Mouse (Mus musculus): ENCODE measurements around the gene Maats1. TPM values are rescaled to one million over a fixed set of nuclear protein-coding genes. Genes with fewer than 3 reads are reported as not detected.

Gene Maats1
- 0.51 and 1.0 TPM in 2 replicates for polyA plus RNA-seq (2014; fragmentation: Nextera tagmentation; extraction: Ambion mirVana)

DNA sequence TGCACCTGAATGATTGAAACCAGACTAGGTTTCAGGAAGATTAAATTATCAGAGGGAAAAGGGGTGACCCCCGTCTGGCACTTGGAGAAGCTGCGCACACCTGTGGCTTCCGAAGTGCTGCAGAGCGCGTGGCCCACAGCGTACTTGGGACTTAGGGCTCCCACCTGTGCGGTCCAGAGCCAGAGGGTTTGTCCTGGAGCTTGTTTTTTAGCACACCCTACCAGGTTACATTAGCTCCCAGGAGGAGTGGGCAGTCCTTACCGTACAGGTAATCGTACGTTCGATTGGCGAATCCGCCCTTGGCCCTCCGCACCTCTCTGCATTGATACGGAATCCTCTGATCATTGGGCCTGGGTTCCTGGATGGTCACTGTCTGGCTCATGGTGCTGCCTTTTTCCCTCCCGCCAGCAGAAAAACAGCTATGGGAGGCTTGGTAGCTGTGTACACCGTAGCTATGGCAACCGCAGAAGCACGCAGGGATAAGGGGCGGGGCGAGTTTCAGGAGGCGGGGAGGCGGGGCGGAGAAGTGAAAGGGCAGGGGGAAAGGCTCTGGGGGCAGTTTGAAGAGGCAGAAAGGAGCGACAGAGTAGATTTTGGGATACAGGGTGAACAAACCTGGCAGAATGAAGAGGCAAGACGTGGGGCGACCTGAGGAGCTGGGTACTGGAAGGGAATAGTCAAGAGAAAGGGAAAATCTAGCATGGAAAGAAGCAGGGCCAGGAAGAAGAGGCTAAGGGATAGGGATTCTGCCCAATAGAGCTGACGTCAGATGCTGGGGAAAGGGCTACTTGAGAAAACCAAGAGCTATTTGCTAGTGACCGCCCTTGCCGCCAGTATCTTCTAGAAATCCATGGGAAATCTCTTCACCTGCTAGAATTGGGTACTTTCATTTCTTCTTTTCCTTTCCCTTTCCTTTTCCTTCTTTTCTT is at the start of gene Maats1:
TSS of gene Maats1 (minus strand) at position 748 of the 929 bp plus-strand sequence.
- Histone ChIP-seq H3K4me1 (ENCODE audit: control insufficient read depth, insufficient read depth, low read length) (0 out of 2 replicates have a peak, but pooled peaks cover 4% of the 10 kb centered on the region), H3K36me3 (ENCODE audit: control insufficient read depth, insufficient read depth, low read length) (no peaks in the 10 kb centered on the region), H3K4me2 (ENCODE audit: low read length) (peak within 1 kb of the TSS; percentile 75), H3K27me3 (ENCODE audit: control insufficient read depth, insufficient read depth, low read length) (no peaks in the 10 kb centered on the region), H3K9me3 (ENCODE audit: control insufficient read depth, low read length) (no peaks in the 10 kb centered on the region), H3K4me3 (replicated peaks; ENCODE audit: low read depth, low read length) (peak within 1 kb of the TSS; percentile 38), H3K27ac (replicated peaks; ENCODE audit: low read depth, low read length) (no peak within 1 kb of the TSS), H3K9ac (replicated peaks; ENCODE audit: low read length) (peak within 1 kb of the TSS; percentile 55)
- DNase-seq (peak; percentile 90), ATAC-seq (ENCODE audit: low FRiP score, low TSS enrichment) (peak; percentile 89)
- WGBS = 7% methylated on average over 30 of the region's 30 CpGs

DNA sequence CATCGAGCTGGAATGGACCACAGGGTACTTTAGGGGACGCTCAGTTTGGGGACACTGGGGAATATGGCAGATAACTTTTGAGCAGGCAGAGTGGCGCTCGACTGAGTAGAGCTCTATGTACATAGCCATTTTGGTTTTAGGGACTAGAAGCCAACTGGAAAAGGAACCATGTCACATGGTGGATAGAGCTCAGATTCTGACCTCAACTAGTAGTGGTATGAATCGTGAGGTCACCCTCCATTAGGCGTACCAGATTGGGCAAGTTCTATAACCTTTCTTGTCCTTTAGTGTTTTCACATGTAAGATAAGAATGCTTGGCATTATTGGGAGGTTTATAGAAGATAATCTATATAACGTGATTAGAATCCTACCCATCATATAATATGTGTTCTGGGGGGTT is 48.4 kb upstream of the Maats1 start:
- Histone ChIP-seq H3K4me2 (ENCODE audit: low read length) (no peak overlapping the region), H3K36me3 (ENCODE audit: control insufficient read depth, insufficient read depth, low read length) (no peaks in the 10 kb centered on the region), H3K4me3 (replicated peaks; ENCODE audit: low read depth, low read length) (no peak overlapping the region), H3K4me1 (ENCODE audit: control insufficient read depth, insufficient read depth, low read length) (no peaks in the 10 kb centered on the region), H3K9me3 (ENCODE audit: control insufficient read depth, low read length) (no peaks in the 10 kb centered on the region), H3K9ac (replicated peaks; ENCODE audit: low read length) (no peak overlapping the region), H3K27ac (replicated peaks; ENCODE audit: low read depth, low read length) (no peak overlapping the region), H3K27me3 (ENCODE audit: control insufficient read depth, insufficient read depth, low read length) (no peaks in the 10 kb centered on the region)
- ATAC-seq (ENCODE audit: low FRiP score, low TSS enrichment) (no peak), DNase-seq (no peak)
- 88% methylated on average over 7 of the region's 7 CpGs for WGBS

DNA sequence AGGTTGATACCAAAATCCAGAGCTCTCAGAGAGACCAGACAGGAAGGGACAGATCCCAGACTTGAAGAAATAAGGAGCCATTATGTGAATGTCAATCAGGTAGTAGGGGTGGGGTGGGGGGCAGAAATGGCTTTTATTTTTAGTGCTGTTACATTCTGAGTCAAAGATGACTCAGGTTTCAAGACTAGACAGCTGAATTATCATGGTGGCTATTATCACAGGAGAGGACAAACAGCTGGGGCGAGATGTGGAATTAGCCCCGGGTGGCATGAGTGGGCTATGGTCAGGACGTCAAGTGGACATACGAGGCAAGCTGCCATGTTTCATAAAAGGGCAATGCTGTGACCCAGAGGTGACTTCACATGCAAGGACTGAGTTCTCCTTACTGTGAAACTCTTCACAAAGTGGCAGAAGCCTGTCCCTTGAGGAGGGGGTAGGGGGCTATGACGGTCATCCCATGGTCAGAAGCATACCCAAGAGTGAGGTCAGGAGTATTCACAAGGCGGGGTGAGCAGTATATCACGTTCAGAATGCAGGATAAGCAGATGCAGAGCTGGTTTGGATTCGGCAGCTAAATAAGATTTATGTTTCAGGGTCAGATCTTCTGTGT is 47.4 kb upstream of the Maats1 start:
- Histone ChIP-seq H3K9ac (replicated peaks; ENCODE audit: low read length) (no peak overlapping the region), H3K27me3 (ENCODE audit: control insufficient read depth, insufficient read depth, low read length) (no peaks in the 10 kb centered on the region), H3K27ac (replicated peaks; ENCODE audit: low read depth, low read length) (no peak overlapping the region), H3K36me3 (ENCODE audit: control insufficient read depth, insufficient read depth, low read length) (no peaks in the 10 kb centered on the region), H3K4me2 (ENCODE audit: low read length) (no peak overlapping the region), H3K4me1 (ENCODE audit: control insufficient read depth, insufficient read depth, low read length) (no peaks in the 10 kb centered on the region), H3K9me3 (ENCODE audit: control insufficient read depth, low read length) (no peaks in the 10 kb centered on the region), H3K4me3 (replicated peaks; ENCODE audit: low read depth, low read length) (no peak overlapping the region)
- ATAC-seq (ENCODE audit: low FRiP score, low TSS enrichment) (no peak), DNase-seq (no peak)
- WGBS = 83% methylated on average over 8 of the region's 8 CpGs

DNA sequence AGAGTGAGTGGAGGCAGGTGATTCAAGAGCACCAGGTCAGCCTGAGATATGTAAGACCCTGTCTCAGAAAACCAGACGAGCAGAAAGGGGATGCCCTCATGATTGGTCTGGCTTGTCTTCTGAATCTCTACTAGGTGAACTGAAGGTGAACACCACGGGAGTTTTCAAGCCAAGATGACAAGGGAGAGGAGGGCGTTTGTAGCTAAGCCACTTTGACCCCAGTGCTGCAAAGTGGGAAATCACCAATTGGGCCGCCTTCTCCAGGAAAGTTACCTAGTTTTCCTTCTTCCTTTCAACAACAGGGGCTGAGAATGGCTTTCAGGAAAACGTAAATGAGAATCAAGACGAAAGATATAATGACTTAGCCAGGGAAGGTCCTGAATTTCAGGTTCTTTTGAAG is 46.8 kb upstream of the Maats1 start:
- H3K27me3 ChIP-seq (ENCODE audit: control insufficient read depth, insufficient read depth, low read length) = no peaks in the 10 kb centered on the region
- WGBS = 79% methylated on average over 6 of the region's 6 CpGs

DNA sequence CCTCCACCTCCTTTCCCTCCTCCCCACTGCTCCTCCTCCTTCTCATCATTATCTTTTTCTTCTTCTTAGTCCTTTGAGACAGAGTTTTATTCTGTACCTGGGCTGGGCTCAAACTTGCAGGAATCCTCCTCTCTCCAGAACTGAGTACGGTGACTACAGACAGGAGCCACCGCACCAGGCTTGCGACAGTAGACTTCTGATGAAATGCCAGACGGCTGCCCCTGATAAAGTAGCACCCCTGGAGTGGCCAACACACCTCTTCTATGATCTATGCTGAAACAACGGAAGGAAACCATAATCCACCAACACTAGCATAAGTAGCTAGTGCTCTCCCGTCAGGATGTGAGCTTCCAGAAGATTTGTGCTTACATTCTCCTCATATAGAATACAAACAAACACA is 45.4 kb upstream of the Maats1 start:
- Histone ChIP-seq H3K27me3 (ENCODE audit: control insufficient read depth, insufficient read depth, low read length) (no peaks in the 10 kb centered on the region), H3K9ac (replicated peaks; ENCODE audit: low read length) (no peak overlapping the region), H3K4me3 (replicated peaks; ENCODE audit: low read depth, low read length) (no peak overlapping the region), H3K36me3 (ENCODE audit: control insufficient read depth, insufficient read depth, low read length) (no peaks in the 10 kb centered on the region), H3K4me1 (ENCODE audit: control insufficient read depth, insufficient read depth, low read length) (no peaks in the 10 kb centered on the region), H3K4me2 (ENCODE audit: low read length) (no peak overlapping the region), H3K9me3 (ENCODE audit: control insufficient read depth, low read length) (no peaks in the 10 kb centered on the region), H3K27ac (replicated peaks; ENCODE audit: low read depth, low read length) (no peak overlapping the region)
- DNase-seq (no peak), ATAC-seq (ENCODE audit: low FRiP score, low TSS enrichment) (no peak)
- 88% methylated on average over 6 of the region's 6 CpGs for WGBS

More for the DNA sequence above, 46.8 kb upstream of the Maats1 start:
- no peaks in the 10 kb centered on the region for H3K36me3 ChIP-seq (ENCODE audit: control insufficient read depth, insufficient read depth, low read length)
- H3K9ac ChIP-seq (replicated peaks; ENCODE audit: low read length) = no peak overlapping the region
- no peak for ATAC-seq (ENCODE audit: low FRiP score, low TSS enrichment)
- H3K4me2 ChIP-seq (ENCODE audit: low read length) = no peak overlapping the region
- H3K4me3 ChIP-seq (replicated peaks; ENCODE audit: low read depth, low read length) = no peak overlapping the region
- DNase-seq = no peak
- no peak overlapping the region for H3K27ac ChIP-seq (replicated peaks; ENCODE audit: low read depth, low read length)
- no peaks in the 10 kb centered on the region for H3K4me1 ChIP-seq (ENCODE audit: control insufficient read depth, insufficient read depth, low read length)
- no peaks in the 10 kb centered on the region for H3K9me3 ChIP-seq (ENCODE audit: control insufficient read depth, low read length)

DNA sequence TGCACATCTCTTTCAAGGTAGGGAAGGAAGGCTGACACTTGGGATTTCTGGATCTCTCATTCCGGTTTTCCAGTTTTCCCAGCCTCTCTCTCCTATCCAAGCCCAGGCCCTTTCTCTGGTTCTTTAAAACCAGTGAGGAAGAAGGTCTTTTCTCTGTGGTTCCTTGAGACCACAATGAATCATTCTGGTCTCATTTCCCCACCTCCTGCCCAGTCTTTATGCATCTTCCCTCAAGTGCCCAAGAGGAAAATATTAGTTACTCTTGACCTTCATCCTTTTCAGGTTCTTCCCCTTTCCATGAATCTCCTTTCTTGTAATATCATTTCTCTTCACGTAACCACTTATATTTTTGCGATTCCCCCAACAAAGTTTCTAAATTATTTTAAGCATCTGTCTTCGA is 43.8 kb upstream of the Maats1 start:
- no peak overlapping the region for H3K9ac ChIP-seq (replicated peaks; ENCODE audit: low read length)
- ATAC-seq (ENCODE audit: low FRiP score, low TSS enrichment) (no peak), DNase-seq (no peak)
- no peak overlapping the region for H3K27ac ChIP-seq (replicated peaks; ENCODE audit: low read depth, low read length)
- WGBS = 95% methylated on average over 4 of the region's 4 CpGs
- H3K4me1 ChIP-seq (ENCODE audit: control insufficient read depth, insufficient read depth, low read length) = no peaks in the 10 kb centered on the region
- no peak overlapping the region for H3K4me2 ChIP-seq (ENCODE audit: low read length)
- H3K36me3 ChIP-seq (ENCODE audit: control insufficient read depth, insufficient read depth, low read length) = no peaks in the 10 kb centered on the region
- no peaks in the 10 kb centered on the region for H3K27me3 ChIP-seq (ENCODE audit: control insufficient read depth, insufficient read depth, low read length)
- no peaks in the 10 kb centered on the region for H3K9me3 ChIP-seq (ENCODE audit: control insufficient read depth, low read length)
- no peak overlapping the region for H3K4me3 ChIP-seq (replicated peaks; ENCODE audit: low read depth, low read length)

DNA sequence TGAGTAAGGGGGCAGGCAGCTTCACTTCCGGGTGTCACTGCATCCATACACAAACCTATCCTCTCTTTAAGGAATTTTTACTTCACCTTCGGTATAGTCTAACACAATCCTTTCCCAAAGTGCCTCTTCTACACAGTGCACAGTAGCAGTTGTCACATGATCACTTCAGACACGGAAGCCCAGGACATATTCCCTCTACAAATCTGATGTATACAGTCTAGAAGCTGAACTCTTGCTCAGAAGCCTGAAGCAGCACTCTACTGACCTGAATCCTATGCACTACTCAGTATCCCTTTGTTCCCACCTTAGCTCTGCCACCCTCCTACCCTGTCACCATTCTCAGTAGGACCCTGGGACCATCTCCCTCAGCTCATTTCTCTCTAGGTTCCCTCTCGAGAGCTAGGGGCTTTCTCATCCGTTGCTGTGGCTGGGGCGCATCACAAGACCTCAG is 43.3 kb upstream of the Maats1 start:
- Histone ChIP-seq H3K9ac (replicated peaks; ENCODE audit: low read length) (no peak overlapping the region), H3K4me3 (replicated peaks; ENCODE audit: low read depth, low read length) (no peak overlapping the region), H3K4me2 (ENCODE audit: low read length) (no peak overlapping the region), H3K27me3 (ENCODE audit: control insufficient read depth, insufficient read depth, low read length) (no peaks in the 10 kb centered on the region), H3K36me3 (ENCODE audit: control insufficient read depth, insufficient read depth, low read length) (no peaks in the 10 kb centered on the region), H3K9me3 (ENCODE audit: control insufficient read depth, low read length) (no peaks in the 10 kb centered on the region), H3K4me1 (ENCODE audit: control insufficient read depth, insufficient read depth, low read length) (no peaks in the 10 kb centered on the region), H3K27ac (replicated peaks; ENCODE audit: low read depth, low read length) (no peak overlapping the region)
- WGBS = 87% methylated on average over 6 of the region's 6 CpGs
- DNase-seq = no peak
- ATAC-seq (ENCODE audit: low FRiP score, low TSS enrichment) = no peak

DNA sequence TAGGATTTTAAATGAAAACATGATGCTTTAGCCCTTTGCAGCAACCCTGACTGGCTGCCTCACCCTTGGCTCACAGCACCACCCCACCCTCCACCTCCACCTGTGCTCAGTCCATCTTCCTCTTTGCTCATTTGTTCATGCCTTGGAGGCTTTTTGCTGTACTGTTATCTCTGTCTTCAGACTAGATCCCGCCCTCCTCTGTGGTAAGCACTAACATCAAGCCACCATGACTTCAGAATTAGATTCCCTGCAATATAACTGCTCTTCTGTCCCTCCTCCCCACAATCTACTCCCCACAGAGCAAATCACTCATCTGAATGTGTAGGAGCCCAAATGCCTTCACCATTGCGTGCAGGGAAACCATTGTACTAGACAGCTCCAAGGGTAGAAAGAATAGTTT is 41.7 kb upstream of the Maats1 start:
- ATAC-seq (ENCODE audit: low FRiP score, low TSS enrichment) (no peak), DNase-seq (no peak)
- Histone ChIP-seq H3K9ac (replicated peaks; ENCODE audit: low read length) (no peak overlapping the region), H3K4me1 (ENCODE audit: control insufficient read depth, insufficient read depth, low read length) (no peaks in the 10 kb centered on the region), H3K4me3 (replicated peaks; ENCODE audit: low read depth, low read length) (no peak overlapping the region), H3K4me2 (ENCODE audit: low read length) (no peak overlapping the region), H3K27ac (replicated peaks; ENCODE audit: low read depth, low read length) (no peak overlapping the region), H3K36me3 (ENCODE audit: control insufficient read depth, insufficient read depth, low read length) (no peaks in the 10 kb centered on the region), H3K27me3 (ENCODE audit: control insufficient read depth, insufficient read depth, low read length) (no peaks in the 10 kb centered on the region), H3K9me3 (ENCODE audit: control insufficient read depth, low read length) (no peaks in the 10 kb centered on the region)
- WGBS = 80% methylated on average over 2 of the region's 2 CpGs

All from midbrain, embryonic 14.5 days (tissue).